Mouse (Mus musculus) cerebellum, adult 9-10 months (tissue): ENCODE results near the gene Arhgap33.
"Not testable (repeated sequence)": the region's sequence is repeated elsewhere in the genome, so short reads cannot be mapped to it uniquely, and the experiment has no call there.

Experiments used
- DNase-seq: peaks from one replicate; pipeline ENCODE4 v3.0.0; 2022

Arhgap33 gene

GRCm38 (mm10) chr7:30552102-30553020 is 17.5 kb upstream of the Arhgap33 start, which contains the start of the genes Hspb6 and Proser3:
Gene Hspb6 (plus strand): TSS chr7:30552178.
Gene Proser3 (minus strand): TSS chr7:30552299.
- peak; percentile 99 for DNase-seq

- no peak for DNase-seq
Measured at GRCm38 (mm10) chr7:30551445-30552101, 16.7 kb upstream of the Arhgap33 start.

GRCm38 (mm10) chr7:30550603-30551002 is 15.7 kb upstream of the Arhgap33 start:
- peak; percentile 53 for DNase-seq

GRCm38 (mm10) chr7:30549880-30550279 is 15.0 kb upstream of the Arhgap33 start:
- DNase-seq = no peak

GRCm38 (mm10) chr7:30544327-30544726 is 9.5 kb upstream of the Arhgap33 start:
- DNase-seq = no peak

GRCm38 (mm10) chr7:30540572-30540971 is 5.7 kb upstream of the Arhgap33 start:
- DNase-seq = no peak

- DNase-seq = peak; percentile 58
Measured at GRCm38 (mm10) chr7:30533941-30534632, 773 bp downstream of the Arhgap33 start.

GRCm38 (mm10) chr7:30532931-30533330 is 1.9 kb downstream of the Arhgap33 start:
- DNase-seq = no peak

- peak; percentile 6 for DNase-seq
Measured at GRCm38 (mm10) chr7:30531291-30531815, 3.5 kb downstream of the Arhgap33 start.

- DNase-seq = no peak
Measured at GRCm38 (mm10) chr7:30526981-30527380, 7.9 kb downstream of the Arhgap33 start.

GRCm38 (mm10) chr7:30526399-30526798 is 8.5 kb downstream of the Arhgap33 start:
- peak; percentile 4 for DNase-seq

- no peak for DNase-seq
Measured at GRCm38 (mm10) chr7:30525954-30526353, 8.9 kb downstream of the Arhgap33 start.

- DNase-seq = no peak
Measured at GRCm38 (mm10) chr7:30524487-30524886, 10.4 kb downstream of the Arhgap33 start.

- DNase-seq = no peak
Measured at GRCm38 (mm10) chr7:30522871-30523270, 12.0 kb downstream of the Arhgap33 start.

GRCm38 (mm10) chr7:30520856-30521255 is 14.0 kb downstream of the Arhgap33 start:
- peak; percentile 77 for DNase-seq

- DNase-seq = peak; percentile 44
Measured at GRCm38 (mm10) chr7:30520396-30520795, 14.5 kb downstream of the Arhgap33 start.

- no peak for DNase-seq
Measured at GRCm38 (mm10) chr7:30518325-30518724, 16.5 kb downstream of the Arhgap33 start.

- DNase-seq = no peak
Measured at GRCm38 (mm10) chr7:30515003-30515760, 19.7 kb downstream of the Arhgap33 start.

GRCm38 (mm10) chr7:30508061-30508460 is 26.8 kb downstream of the Arhgap33 start:
- no peak for DNase-seq

GRCm38 (mm10) chr7:30501159-30501558 is 33.7 kb downstream of the Arhgap33 start:
- not testable (repeated sequence) for DNase-seq

- DNase-seq = not testable (repeated sequence)
Measured at GRCm38 (mm10) chr7:30495506-30496042, 39.3 kb downstream of the Arhgap33 start.

GRCm38 (mm10) chr7:30493401-30493931 is 41.4 kb downstream of the Arhgap33 start, which contains the start of gene Prodh2:
Gene Prodh2 (plus strand): TSS chr7:30493622.
- no peak for DNase-seq
